Mouse (Mus musculus): Measurements from ENCODE around the gene Zcchc8.

DNA sequence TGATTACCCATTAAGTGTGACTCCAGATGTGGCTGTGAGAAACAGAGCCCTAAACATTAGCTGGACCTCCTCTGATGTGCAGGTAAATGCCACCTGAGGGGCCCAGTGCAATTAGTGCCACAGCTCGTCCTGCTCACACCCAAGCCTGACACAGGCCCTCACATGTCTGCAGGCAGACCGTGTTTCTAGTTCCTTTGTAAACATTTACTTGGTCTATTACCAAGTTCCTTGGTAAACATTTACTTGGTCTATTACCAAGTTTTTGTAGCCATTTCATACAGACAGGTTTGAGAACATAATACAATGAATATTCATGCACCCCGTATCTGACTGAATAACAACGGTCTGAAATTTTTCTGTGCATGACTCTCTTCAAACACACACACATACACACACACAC lies 11.3 kb downstream of the Zcchc8 start:
- TF ChIP-seq CTCF (IDR thresholded peaks at IDR 0.05; ENCODE audit: low read depth, low read length) (no peak), POLR2A (IDR thresholded peaks at IDR 0.05; ENCODE audit: insufficient read depth, low read length) (no peak), EP300 (IDR thresholded peaks at IDR 0.05; ENCODE audit: insufficient read depth, low read depth, low read length) (no peak)

Data from ES-Bruce4 (cell line).